Mouse (Mus musculus) erythroblast, embryonic 14.5 days (primary cell): ENCODE measurements around the gene Aebp1.

Experiments
- GATA1 ChIP-seq: IDR thresholded peaks from 2 replicates; pipeline ENCODE4 v1.6.1; 2012; ENCODE audit warnings: low read length, inconsistent platforms, mixed read lengths
- TAL1 ChIP-seq: IDR thresholded peaks from 3 replicates; pipeline ENCODE4 v1.6.1; 2012; ENCODE audit warnings: low read length, inconsistent platforms, mixed read lengths

GRCm38 (mm10) chr11:5843131-5843530, 18.6 kb upstream of the Aebp1 start:
- TF ChIP-seq TAL1 (no peak), GATA1 (no peak)
